Mouse (Mus musculus): ENCODE data around the gene B3galnt1. TPM values are rescaled to one million over a fixed set of nuclear protein-coding genes. Genes with fewer than 3 reads are reported as not detected.

B3galnt1 gene
- 78.9 and 84.1 TPM in 2 replicates for polyA plus RNA-seq (2015; fragmentation: Nextera tagmentation; extraction: Ambion mirVana)

GRCm38 (mm10) chr3:69598261-69599165 is at the start of gene B3galnt1:
Gene B3galnt1 (minus strand): TSS chr3:69598960.
- Histone ChIP-seq H3K9ac (replicated peaks) (peak within 1 kb of the TSS; percentile 85), H3K4me1 (peaks cover 34% of the 10 kb centered on the region), H3K9me3 (no peaks in the 10 kb centered on the region), H3K36me3 (0 out of 2 replicates have a peak, but pooled peaks cover 3% of the 10 kb centered on the region), H3K27me3 (no peaks in the 10 kb centered on the region), H3K27ac (replicated peaks) (peak within 1 kb of the TSS; percentile 72), H3K4me3 (peak within 1 kb of the TSS; percentile 83), H3K4me2 (replicated peaks) (peak within 1 kb of the TSS; percentile 67)
- ATAC-seq (replicated peaks), result peak; percentile 83
- WGBS, result under 1% methylated on average over 69 of the region's 99 CpGs

- 85% methylated on average over 3 of the region's 3 CpGs for WGBS
- H3K4me3 ChIP-seq, result no peak overlapping the region
- H3K27me3 ChIP-seq, result no peaks in the 10 kb centered on the region
- no peak overlapping the region for H3K9ac ChIP-seq (replicated peaks)
- no peak overlapping the region for H3K27ac ChIP-seq (replicated peaks)
- H3K4me2 ChIP-seq (replicated peaks), result no peak overlapping the region
- H3K4me1 ChIP-seq, result no peaks in the 10 kb centered on the region
- no peaks in the 10 kb centered on the region for H3K9me3 ChIP-seq
- no peaks in the 10 kb centered on the region for H3K36me3 ChIP-seq
- no peak for ATAC-seq (replicated peaks)
These were observed 35.8 kb upstream of the B3galnt1 start for GRCm38 (mm10) chr3:69634521-69634920.

- 66% methylated on average over 12 of the region's 12 CpGs for WGBS
- Histone ChIP-seq H3K4me3 (no peak overlapping the region), H3K9me3 (no peaks in the 10 kb centered on the region), H3K4me1 (no peaks in the 10 kb centered on the region), H3K9ac (replicated peaks) (no peak overlapping the region), H3K27ac (replicated peaks) (no peak overlapping the region), H3K27me3 (no peaks in the 10 kb centered on the region), H3K36me3 (no peaks in the 10 kb centered on the region), H3K4me2 (replicated peaks) (no peak overlapping the region)
- ATAC-seq (replicated peaks), result no peak
These were observed 35.1 kb upstream of the B3galnt1 start for GRCm38 (mm10) chr3:69633706-69634420.

- WGBS, result 68% methylated on average over 11 of the region's 11 CpGs
These were observed 28.3 kb upstream of the B3galnt1 start for GRCm38 (mm10) chr3:69626963-69627590.

GRCm38 (mm10) chr3:69626213-69626962 is 27.6 kb upstream of the B3galnt1 start:
- H3K27ac ChIP-seq (replicated peaks), result no peak overlapping the region
- ATAC-seq (replicated peaks), result no peak
- H3K27me3 ChIP-seq, result no peaks in the 10 kb centered on the region
- WGBS, result 62% methylated on average over 11 of the region's 11 CpGs
- no peak overlapping the region for H3K4me2 ChIP-seq (replicated peaks)
- no peak overlapping the region for H3K9ac ChIP-seq (replicated peaks)
- H3K4me3 ChIP-seq, result no peak overlapping the region
- H3K4me1 ChIP-seq, result no peaks in the 10 kb centered on the region
- H3K9me3 ChIP-seq, result no peaks in the 10 kb centered on the region
- H3K36me3 ChIP-seq, result no peaks in the 10 kb centered on the region

More at GRCm38 (mm10) chr3:69626963-69627590, 28.3 kb upstream of the B3galnt1 start:
- Histone ChIP-seq H3K9me3 (no peaks in the 10 kb centered on the region), H3K4me2 (replicated peaks) (no peak overlapping the region), H3K27ac (replicated peaks) (no peak overlapping the region), H3K4me3 (no peak overlapping the region), H3K36me3 (no peaks in the 10 kb centered on the region), H3K9ac (replicated peaks) (no peak overlapping the region), H3K27me3 (no peaks in the 10 kb centered on the region), H3K4me1 (no peaks in the 10 kb centered on the region)
- ATAC-seq (replicated peaks), result no peak

- WGBS, result 80% methylated on average over 2 of the region's 2 CpGs
- no peak overlapping the region for H3K4me2 ChIP-seq (replicated peaks)
These were observed 25.4 kb upstream of the B3galnt1 start for GRCm38 (mm10) chr3:69624182-69624581.

GRCm38 (mm10) chr3:69607909-69608308 is 9.1 kb upstream of the B3galnt1 start:
- no peak overlapping the region for H3K9ac ChIP-seq (replicated peaks)
- H3K4me2 ChIP-seq (replicated peaks), result no peak overlapping the region
- H3K27me3 ChIP-seq, result no peaks in the 10 kb centered on the region
- H3K9me3 ChIP-seq, result peaks cover 7% of the 10 kb centered on the region; the same call in 1 of the 2 replicates
- no peaks in the 10 kb centered on the region for H3K36me3 ChIP-seq
- H3K27ac ChIP-seq (replicated peaks), result no peak overlapping the region
- H3K4me1 ChIP-seq, result no peaks in the 10 kb centered on the region
- no peak overlapping the region for H3K4me3 ChIP-seq
- 92% methylated on average over 5 of the region's 5 CpGs for WGBS
- ATAC-seq (replicated peaks), result no peak

More at GRCm38 (mm10) chr3:69624182-69624581, 25.4 kb upstream of the B3galnt1 start:
- Histone ChIP-seq H3K4me1 (no peaks in the 10 kb centered on the region), H3K36me3 (no peaks in the 10 kb centered on the region), H3K9ac (replicated peaks) (no peak overlapping the region), H3K27ac (replicated peaks) (no peak overlapping the region), H3K9me3 (no peaks in the 10 kb centered on the region), H3K4me3 (no peak overlapping the region), H3K27me3 (no peaks in the 10 kb centered on the region)
- no peak for ATAC-seq (replicated peaks)

GRCm38 (mm10) chr3:69607468-69607867 is 8.7 kb upstream of the B3galnt1 start:
- Histone ChIP-seq H3K4me3 (no peak overlapping the region), H3K36me3 (no peaks in the 10 kb centered on the region), H3K9ac (replicated peaks) (no peak overlapping the region), H3K4me2 (replicated peaks) (no peak overlapping the region), H3K27me3 (no peaks in the 10 kb centered on the region), H3K9me3 (0 out of 2 replicates have a peak, but pooled peaks cover 5% of the 10 kb centered on the region), H3K4me1 (no peaks in the 10 kb centered on the region), H3K27ac (replicated peaks) (no peak overlapping the region)
- ATAC-seq (replicated peaks), result no peak
- WGBS, result 55% methylated on average over 1 of the region's 1 CpGs

GRCm38 (mm10) chr3:69606923-69607322 is 8.2 kb upstream of the B3galnt1 start:
- H3K4me1 ChIP-seq, result no peaks in the 10 kb centered on the region
- no peak overlapping the region for H3K27ac ChIP-seq (replicated peaks)
- H3K9me3 ChIP-seq, result 0 out of 2 replicates have a peak, but pooled peaks cover under 1% of the 10 kb centered on the region
- no peaks in the 10 kb centered on the region for H3K27me3 ChIP-seq
- 82% methylated on average over 1 of the region's 1 CpGs for WGBS
- no peak overlapping the region for H3K9ac ChIP-seq (replicated peaks)
- H3K36me3 ChIP-seq, result no peaks in the 10 kb centered on the region
- no peak overlapping the region for H3K4me3 ChIP-seq
- no peak overlapping the region for H3K4me2 ChIP-seq (replicated peaks)
- ATAC-seq (replicated peaks), result no peak

GRCm38 (mm10) chr3:69599166-69599500 is 373 bp upstream of the B3galnt1 start:
- Histone ChIP-seq H3K9me3 (no peaks in the 10 kb centered on the region), H3K4me2 (replicated peaks) (peak overlapping the region; percentile 67), H3K9ac (replicated peaks) (peak overlapping the region; percentile 85), H3K27me3 (no peaks in the 10 kb centered on the region), H3K27ac (replicated peaks) (peak overlapping the region; percentile 72), H3K4me3 (peak overlapping the region; percentile 83), H3K36me3 (0 out of 2 replicates have a peak, but pooled peaks cover under 1% of the 10 kb centered on the region), H3K4me1 (peaks cover 31% of the 10 kb centered on the region)
- peak; percentile 49 for ATAC-seq (replicated peaks)
- WGBS, result 12% methylated on average over 5 of the region's 5 CpGs

GRCm38 (mm10) chr3:69597816-69598215 is 944 bp downstream of the B3galnt1 start:
- Histone ChIP-seq H3K4me1 (peaks cover 34% of the 10 kb centered on the region), H3K4me3 (peak overlapping the region; percentile 83), H3K9me3 (no peaks in the 10 kb centered on the region), H3K9ac (replicated peaks) (peak overlapping the region; percentile 85), H3K27ac (replicated peaks) (peak overlapping the region; percentile 72), H3K4me2 (replicated peaks) (peak overlapping the region; percentile 67), H3K36me3 (0 out of 2 replicates have a peak, but pooled peaks cover 3% of the 10 kb centered on the region), H3K27me3 (no peaks in the 10 kb centered on the region)
- WGBS, result 6% methylated on average over 7 of the region's 7 CpGs
- peak; percentile 15 for ATAC-seq (replicated peaks)

All from forebrain, embryonic 15.5 days (tissue).